Mouse (Mus musculus) embryo, embryonic 10 days (tissue): ENCODE measurements around the gene Cd44.

Source experiments
- DNase-seq: peaks from one replicate; pipeline ENCODE4 v3.0.0-alpha.2; 2015; ENCODE audit warnings: low spot score

The Cd44 gene

GRCm38 (mm10) chr2:102900875-102901827 is at the start of gene Cd44:
TSS of gene Cd44 (minus strand) at chr2:102901665.
- DNase-seq, result peak; percentile 68

GRCm38 (mm10) chr2:102948481-102948857 is 47.0 kb upstream of the Cd44 start:
- no peak for DNase-seq

- no peak for DNase-seq
Observed at GRCm38 (mm10) chr2:102947846-102948480, 46.5 kb upstream of the Cd44 start.

GRCm38 (mm10) chr2:102945111-102945510 is 43.6 kb upstream of the Cd44 start:
- DNase-seq, result no peak

GRCm38 (mm10) chr2:102944415-102945012 is 43.0 kb upstream of the Cd44 start:
- DNase-seq, result no peak

GRCm38 (mm10) chr2:102943983-102944382 is 42.5 kb upstream of the Cd44 start:
- peak; percentile 66 for DNase-seq

- no peak for DNase-seq
Observed at GRCm38 (mm10) chr2:102942782-102943080, 41.3 kb upstream of the Cd44 start.

- peak; percentile 47 for DNase-seq
Observed at GRCm38 (mm10) chr2:102941937-102942781, 40.7 kb upstream of the Cd44 start.

GRCm38 (mm10) chr2:102940813-102941361 is 39.4 kb upstream of the Cd44 start:
- no peak for DNase-seq

- DNase-seq, result no peak
Observed at GRCm38 (mm10) chr2:102940158-102940557, 38.7 kb upstream of the Cd44 start.

GRCm38 (mm10) chr2:102936886-102937285 is 35.4 kb upstream of the Cd44 start:
- DNase-seq, result no peak

GRCm38 (mm10) chr2:102934834-102935233 is 33.4 kb upstream of the Cd44 start:
- no peak for DNase-seq

- DNase-seq, result no peak
Observed at GRCm38 (mm10) chr2:102933787-102934186, 32.3 kb upstream of the Cd44 start.

GRCm38 (mm10) chr2:102933142-102933541 is 31.7 kb upstream of the Cd44 start:
- DNase-seq, result peak; percentile 37

- DNase-seq, result no peak
Observed at GRCm38 (mm10) chr2:102932667-102933066, 31.2 kb upstream of the Cd44 start.

- no peak for DNase-seq
Observed at GRCm38 (mm10) chr2:102928211-102928610, 26.7 kb upstream of the Cd44 start.

- DNase-seq, result no peak
Observed at GRCm38 (mm10) chr2:102924480-102924879, 23.0 kb upstream of the Cd44 start.

- no peak for DNase-seq
Observed at GRCm38 (mm10) chr2:102923682-102924081, 22.2 kb upstream of the Cd44 start.

GRCm38 (mm10) chr2:102922066-102922465 is 20.6 kb upstream of the Cd44 start:
- DNase-seq, result no peak

GRCm38 (mm10) chr2:102918301-102918700 is 16.8 kb upstream of the Cd44 start:
- DNase-seq, result no peak

- DNase-seq, result no peak
Observed at GRCm38 (mm10) chr2:102916596-102916995, 15.1 kb upstream of the Cd44 start.

GRCm38 (mm10) chr2:102914675-102915074 is 13.2 kb upstream of the Cd44 start:
- no peak for DNase-seq
